Mouse (Mus musculus): ENCODE data around the gene Cald1.

GRCm38 (mm10) chr6:34662626-34663025 is 64.3 kb downstream of the Cald1 start:
- TF ChIP-seq CTCF (IDR thresholded peaks at IDR 0.05; ENCODE audit: low read depth, low read length) (no peak), EP300 (IDR thresholded peaks at IDR 0.05; ENCODE audit: insufficient read depth, low read depth, low read length) (no peak), POLR2A (IDR thresholded peaks at IDR 0.05; ENCODE audit: insufficient read depth, low read length) (no peak)

Measured in ES-Bruce4 (cell line).